Mouse (Mus musculus): ENCODE measurements around the gene Agap1.

- TF ChIP-seq CTCF (IDR thresholded peaks at IDR 0.05) (no peak), EP300 (IDR thresholded peaks at IDR 0.05) (no peak)
These were observed 437.7 kb downstream of the Agap1 start for GRCm38 (mm10) chr1:89892281-89892680.
